Mouse (Mus musculus) fibroblast of lung, adult 2 months (primary cell): ENCODE results near the gene Tsga10ip.
A peak's percentile ranks its signal among the peaks of the same experiment; 100 is the strongest.

ENCODE experiments used
- DNase-seq: peaks from one replicate; pipeline ENCODE4 v3.0.0-alpha.2; 2011; ENCODE audit warnings: low read depth

The Tsga10ip gene

GRCm38 (mm10) chr19:5345297-5346131 lies 56.8 kb downstream of the Tsga10ip start:
- peak; percentile 66 for DNase-seq

- DNase-seq, result no peak
Observed at GRCm38 (mm10) chr19:5341360-5341759, 61.0 kb downstream of the Tsga10ip start.
